Mouse (Mus musculus) embryonic fibroblast, embryonic 13.5 days (primary cell): ENCODE measurements at regions not wholly inside any gene's neighbourhood (a gene's known extent, or its start where the extent isn't known, plus 50 kb on each side); places are given as distances from the start of the nearest gene placed in this dataset.
"Not testable (repeated sequence)": the region's sequence is repeated elsewhere in the genome, so short reads cannot be mapped to it uniquely, and the experiment has no call there.

Experiments
- H3K27ac ChIP-seq: 2 replicates; pipeline ENCODE4 v1.5.1; 2012; ENCODE audit warnings: low read length, control low read depth, inconsistent platforms; ENCODE audit not compliant: insufficient read depth
- H3K4me1 ChIP-seq: 2 replicates; pipeline ENCODE4 v1.6.1; 2011; ENCODE audit warnings: low read length; ENCODE audit not compliant: control insufficient read depth, insufficient read depth
- H3K4me3 ChIP-seq: 2 replicates; pipeline ENCODE4 v1.5.1; 2011; ENCODE audit warnings: mild to moderate bottlenecking, control low read depth, low read length; ENCODE audit not compliant: insufficient read depth
- CTCF ChIP-seq: IDR thresholded peaks from 2 replicates; pipeline ENCODE4 v1.5.1; 2011; ENCODE audit warnings: mild to moderate bottlenecking, control low read depth, low read length, moderate library complexity, borderline replicate concordance; ENCODE audit not compliant: insufficient read depth
- POLR2A ChIP-seq: IDR thresholded peaks from 2 replicates; pipeline ENCODE4 v1.6.1; 2011; ENCODE audit warnings: low read depth, mild to moderate bottlenecking, control low read depth, low read length, moderate library complexity

DNA sequence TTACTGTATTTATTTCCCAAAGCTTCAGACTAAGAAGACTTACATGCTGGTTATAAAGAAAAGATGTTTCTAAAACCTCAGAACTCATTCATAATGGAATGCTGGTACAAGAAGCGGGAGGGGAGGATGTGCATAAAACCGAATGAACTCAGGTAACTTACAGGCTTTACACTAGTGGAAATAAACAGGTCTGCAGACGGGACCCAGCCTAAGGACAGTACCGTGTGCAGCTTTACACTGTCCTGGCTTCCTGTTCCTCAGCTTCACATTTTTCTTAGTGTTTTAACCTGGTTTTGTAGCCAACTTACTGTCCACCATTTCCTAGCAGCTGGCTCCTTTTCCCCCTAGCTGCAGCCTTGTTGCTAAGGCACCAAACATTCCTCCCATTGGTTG, 196.1 kb upstream of the Zfp804b start:
- Histone ChIP-seq H3K27ac (no peak overlapping the region), H3K4me1 (no peaks in the 10 kb centered on the region), H3K4me3 (no peak overlapping the region)
- TF ChIP-seq POLR2A (no peak), CTCF (no peak)

DNA sequence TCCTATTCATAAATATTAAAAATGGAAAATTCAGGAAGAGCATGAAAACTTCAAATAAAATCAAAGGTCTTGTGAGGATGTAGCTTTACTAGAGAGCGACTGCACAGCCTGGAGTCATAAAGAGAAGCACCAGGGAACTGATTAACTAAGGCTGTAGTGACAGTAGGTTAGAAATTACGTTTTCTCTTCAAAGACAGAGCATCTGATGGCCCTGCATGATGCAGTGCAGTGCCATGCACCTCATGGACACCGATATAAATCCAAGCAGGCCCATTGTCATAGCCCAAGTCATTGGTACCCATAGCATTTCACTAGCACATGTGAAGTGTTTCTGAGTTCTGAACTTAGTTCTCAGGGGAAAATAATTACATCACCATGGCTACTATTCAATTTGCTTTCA, 199.3 kb upstream of the Zfp804b start:
- no peak for TF ChIP-seq POLR2A
- TF ChIP-seq CTCF, result no peak
- Histone ChIP-seq H3K27ac (no peak overlapping the region), H3K4me3 (no peak overlapping the region), H3K4me1 (no peaks in the 10 kb centered on the region)

DNA sequence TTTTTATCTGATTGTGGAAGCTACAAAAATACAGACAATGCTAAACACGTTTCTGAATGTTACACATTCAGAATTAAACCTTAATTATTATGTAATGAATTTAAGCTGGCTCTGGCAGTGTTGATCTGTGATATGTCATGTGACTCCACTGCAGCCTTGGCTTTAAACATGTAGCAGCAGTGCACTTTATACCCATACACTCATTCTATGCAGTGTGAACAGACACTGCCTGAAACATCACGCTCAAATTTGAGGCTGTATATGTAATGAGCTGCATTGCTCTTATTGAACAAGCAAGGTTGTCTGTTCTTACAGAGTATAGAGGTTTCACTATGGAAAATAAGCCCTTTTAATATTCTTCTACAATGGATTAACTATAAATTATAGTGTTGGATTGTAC, 235.9 kb upstream of the Zfp804b start:
- Histone ChIP-seq H3K4me1 (no peaks in the 10 kb centered on the region), H3K4me3 (no peak overlapping the region), H3K27ac (no peak overlapping the region)
- TF ChIP-seq POLR2A (no peak), CTCF (no peak)

DNA sequence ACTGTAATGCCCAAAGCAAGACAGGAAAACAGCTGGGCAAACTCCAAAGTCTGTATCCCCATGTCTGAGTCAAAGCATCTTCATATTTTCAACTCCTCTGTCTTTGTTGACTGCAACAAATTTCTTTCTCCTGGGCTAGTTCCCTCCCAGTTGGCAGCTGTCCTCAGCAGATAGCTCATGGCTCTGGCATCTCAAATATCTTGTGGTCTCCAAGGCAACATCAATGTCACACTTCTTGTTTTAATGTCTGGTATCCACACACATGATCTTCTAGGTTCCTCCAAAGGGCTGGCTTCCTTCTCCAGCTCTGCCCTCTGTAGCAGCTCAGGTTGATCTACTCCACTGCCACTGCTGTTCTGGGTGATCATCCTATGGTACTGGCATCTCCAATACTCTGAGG, 242.0 kb upstream of the Zfp804b start:
- H3K4me3 ChIP-seq, result no peak overlapping the region
- no peaks in the 10 kb centered on the region for H3K4me1 ChIP-seq
- H3K27ac ChIP-seq, result no peak overlapping the region
- TF ChIP-seq POLR2A, result no peak
- TF ChIP-seq CTCF, result no peak

DNA sequence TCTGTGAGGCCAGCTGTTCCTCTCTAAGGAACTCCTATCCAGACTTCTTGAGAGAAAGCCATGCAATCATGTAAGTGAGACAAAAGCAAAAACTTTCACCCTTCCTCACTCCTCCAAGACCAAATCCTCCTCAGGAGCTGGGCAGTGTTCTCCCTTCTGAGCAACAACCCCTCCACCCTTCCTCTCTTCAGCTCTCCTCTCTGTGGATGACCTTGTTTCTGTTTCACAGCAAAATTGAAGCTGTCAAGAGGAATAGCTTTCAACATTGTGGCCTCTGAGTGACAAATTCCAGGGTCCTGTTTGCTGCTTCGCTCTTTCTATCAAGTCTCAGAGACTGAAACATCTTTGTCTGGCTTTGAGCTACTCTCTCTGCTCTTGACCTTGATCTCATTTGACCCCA, 255.9 kb upstream of the Zfp804b start:
- no peak for TF ChIP-seq POLR2A
- TF ChIP-seq CTCF, result no peak
- Histone ChIP-seq H3K27ac (no peak overlapping the region), H3K4me1 (no peaks in the 10 kb centered on the region), H3K4me3 (no peak overlapping the region)

DNA sequence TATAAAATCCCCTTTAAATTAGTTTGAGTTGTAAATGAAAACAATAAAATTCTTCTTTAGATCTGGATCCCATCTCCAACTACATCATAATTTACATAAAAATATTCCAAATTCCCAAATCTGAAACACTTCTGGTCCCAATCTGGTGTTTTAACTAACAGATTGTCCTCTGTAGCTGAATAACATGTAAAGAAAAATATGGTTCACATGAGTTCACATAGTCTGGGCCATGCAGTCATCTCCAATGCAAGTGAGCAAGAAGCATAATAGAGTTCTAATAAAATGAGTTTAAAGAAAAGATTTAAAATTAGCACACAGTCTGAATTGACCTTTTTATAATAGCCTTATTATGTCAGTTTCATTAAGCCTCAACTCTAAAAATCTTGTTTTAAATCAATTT, 263.0 kb upstream of the Zfp804b start:
- TF ChIP-seq CTCF (no peak), POLR2A (no peak)
- no peaks in the 10 kb centered on the region for H3K4me1 ChIP-seq
- no peak overlapping the region for H3K4me3 ChIP-seq
- no peak overlapping the region for H3K27ac ChIP-seq

DNA sequence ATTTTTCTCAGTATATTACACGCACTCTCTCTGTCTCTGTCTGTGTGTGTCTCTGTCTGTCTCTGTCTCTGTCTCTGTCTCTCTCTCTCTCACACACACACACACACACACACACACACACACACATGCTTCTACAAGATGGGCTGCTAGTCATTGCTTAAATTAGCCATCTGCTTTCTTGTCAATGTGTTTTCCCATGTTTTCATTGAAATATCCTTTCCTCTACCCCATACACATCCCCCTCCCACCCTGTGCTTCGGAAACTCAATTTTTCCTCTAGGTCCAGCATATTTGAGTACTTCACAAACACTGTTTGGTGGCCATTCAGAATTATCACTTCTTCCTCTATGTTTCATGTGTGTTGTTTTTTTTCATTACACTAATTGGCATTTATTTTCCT, 263.4 kb upstream of the Zfp804b start:
- Histone ChIP-seq H3K27ac (no peak overlapping the region), H3K4me1 (no peaks in the 10 kb centered on the region), H3K4me3 (no peak overlapping the region)
- TF ChIP-seq POLR2A, result no peak
- no peak for TF ChIP-seq CTCF

DNA sequence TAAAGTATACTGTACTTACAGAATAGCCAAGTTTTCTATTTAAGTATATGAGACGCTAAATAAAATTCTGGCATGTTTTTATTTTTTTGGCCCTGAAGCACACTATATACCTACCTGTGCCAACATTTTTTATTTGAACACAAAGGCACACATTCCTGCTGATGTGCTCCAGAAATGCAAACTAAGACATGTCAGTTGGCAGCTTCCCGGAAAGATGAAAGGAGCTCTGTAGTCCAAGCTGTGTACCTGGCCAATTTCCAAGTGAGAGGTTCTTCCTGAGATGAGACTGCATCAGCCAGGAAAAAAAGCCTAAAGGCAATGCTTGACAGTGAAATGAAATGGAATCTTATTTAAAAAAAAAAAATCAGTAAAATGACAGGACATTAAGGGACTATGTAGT, 305.0 kb upstream of the Steap4 start:
- TF ChIP-seq CTCF, result no peak
- no peak for TF ChIP-seq POLR2A
- no peaks in the 10 kb centered on the region for H3K4me1 ChIP-seq

DNA sequence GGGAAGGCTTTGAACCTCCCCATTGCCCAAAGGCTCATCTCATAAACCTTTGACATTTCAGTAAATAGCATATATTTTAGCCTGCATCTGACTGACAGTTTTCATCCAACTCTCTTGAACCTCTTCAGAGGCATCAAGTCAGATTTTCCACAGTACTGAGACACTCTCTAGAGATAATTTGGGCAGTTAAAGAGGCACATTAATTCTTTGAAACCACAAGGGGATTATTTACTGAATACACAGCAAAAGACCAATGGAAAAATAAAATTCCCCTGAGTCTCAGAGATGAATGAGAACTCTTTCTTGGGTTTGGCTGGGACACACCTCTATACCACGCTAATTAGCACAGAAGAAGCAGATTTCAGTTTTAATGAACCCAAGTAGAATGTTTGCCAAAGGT, 258.5 kb upstream of the Steap4 start:
- H3K27ac ChIP-seq, result no peak overlapping the region
- no peak for TF ChIP-seq CTCF
- no peak for TF ChIP-seq POLR2A
- H3K4me1 ChIP-seq, result no peaks in the 10 kb centered on the region
- H3K4me3 ChIP-seq, result no peak overlapping the region

More for the DNA sequence above, 305.0 kb upstream of the Steap4 start:
- no peak overlapping the region for H3K27ac ChIP-seq
- no peak overlapping the region for H3K4me3 ChIP-seq

DNA sequence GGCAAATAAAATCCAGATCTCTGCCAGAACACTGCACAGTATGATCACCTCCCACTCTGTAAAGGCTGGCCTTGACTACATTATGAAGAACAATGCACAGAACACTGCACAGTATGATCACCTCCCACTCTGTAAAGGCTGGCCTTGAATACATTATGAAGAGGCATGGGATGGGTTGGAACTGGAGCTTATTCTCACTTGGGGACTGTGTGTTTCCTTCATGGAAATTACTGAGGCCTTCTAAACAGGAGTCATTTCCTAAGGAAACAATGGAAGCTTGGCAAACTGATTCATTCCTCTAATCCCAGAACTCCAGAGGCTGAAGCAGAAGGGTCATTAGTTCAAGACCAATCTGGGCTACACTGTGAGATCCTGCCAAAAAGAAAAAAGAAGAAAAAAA, 240.7 kb upstream of the Steap4 start:
- no peaks in the 10 kb centered on the region for H3K4me1 ChIP-seq
- no peak for TF ChIP-seq CTCF
- TF ChIP-seq POLR2A, result no peak
- no peak overlapping the region for H3K27ac ChIP-seq
- H3K4me3 ChIP-seq, result no peak overlapping the region

DNA sequence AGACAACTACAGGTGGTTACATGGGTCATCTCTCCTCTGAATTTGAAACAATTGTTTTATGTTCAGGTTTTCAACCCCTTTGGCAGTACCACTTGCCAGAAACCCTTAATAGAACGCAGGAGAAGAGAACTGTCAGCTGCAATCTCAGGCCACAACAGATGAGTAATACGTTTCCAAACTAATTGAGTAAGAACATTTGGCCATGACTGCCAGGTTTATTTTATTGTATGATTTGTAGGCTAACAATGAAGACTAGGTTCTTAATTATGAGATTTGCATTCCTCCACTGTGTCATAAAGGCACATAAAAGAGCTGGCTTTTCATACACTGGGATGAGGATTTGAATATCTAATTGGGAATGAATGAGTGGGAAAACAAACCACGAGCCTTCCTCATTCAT, 240.2 kb upstream of the Steap4 start:
- Histone ChIP-seq H3K27ac (no peak overlapping the region), H3K4me1 (no peaks in the 10 kb centered on the region), H3K4me3 (no peak overlapping the region)
- no peak for TF ChIP-seq CTCF
- TF ChIP-seq POLR2A, result no peak

DNA sequence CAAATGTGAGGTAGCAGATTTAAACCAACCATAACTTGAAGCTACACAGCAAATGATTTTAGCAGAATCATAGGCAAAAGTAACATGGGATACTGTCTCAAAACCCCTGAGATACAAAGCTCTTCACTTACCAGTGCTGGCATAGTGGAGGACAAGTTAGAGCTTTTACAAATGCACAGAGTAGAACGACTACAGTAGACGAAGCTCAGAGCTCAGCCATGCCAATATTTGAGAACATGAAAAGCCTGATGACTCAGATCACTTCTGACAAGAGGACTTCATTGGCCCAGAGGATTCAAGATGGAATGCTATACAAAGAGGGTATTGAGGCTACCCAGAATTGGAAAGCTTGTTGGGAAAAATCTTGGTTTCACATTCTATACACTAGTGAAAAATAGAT, 239.6 kb upstream of the Steap4 start:
- Histone ChIP-seq H3K27ac (no peak overlapping the region), H3K4me3 (no peak overlapping the region), H3K4me1 (no peaks in the 10 kb centered on the region)
- TF ChIP-seq POLR2A, result no peak
- TF ChIP-seq CTCF, result no peak

DNA sequence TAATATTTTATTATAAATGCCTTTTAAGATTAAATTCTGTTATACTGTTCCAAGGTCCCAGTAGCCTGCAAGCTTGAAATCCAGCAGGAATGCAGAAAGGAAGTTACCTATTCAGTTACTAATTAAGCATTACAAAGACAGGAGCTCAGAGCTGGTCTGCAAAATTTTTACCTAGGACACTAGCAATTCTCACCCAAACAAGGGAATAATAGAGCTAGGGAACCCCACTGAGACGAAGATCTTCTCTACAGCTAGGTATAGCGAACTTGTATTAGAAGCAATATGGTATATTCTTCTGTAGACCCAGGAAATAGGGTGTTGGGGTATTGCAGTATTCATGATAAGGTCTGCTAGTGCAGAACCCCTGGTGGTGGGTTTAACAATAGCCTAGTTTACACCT, 227.7 kb upstream of the Steap4 start:
- H3K4me1 ChIP-seq, H3K4me3 ChIP-seq: not testable (repeated sequence)

More for the DNA sequence above, 227.7 kb upstream of the Steap4 start:
- H3K27ac ChIP-seq, result not testable (repeated sequence)
